Mouse (Mus musculus): ENCODE data around the gene Cmtm2a. TPM values are rescaled to one million over a fixed set of nuclear protein-coding genes. Genes with fewer than 3 reads are reported as not detected.

Cmtm2a gene
- polyA plus RNA-seq, 1 experiment: 1,262 TPM

DNA sequence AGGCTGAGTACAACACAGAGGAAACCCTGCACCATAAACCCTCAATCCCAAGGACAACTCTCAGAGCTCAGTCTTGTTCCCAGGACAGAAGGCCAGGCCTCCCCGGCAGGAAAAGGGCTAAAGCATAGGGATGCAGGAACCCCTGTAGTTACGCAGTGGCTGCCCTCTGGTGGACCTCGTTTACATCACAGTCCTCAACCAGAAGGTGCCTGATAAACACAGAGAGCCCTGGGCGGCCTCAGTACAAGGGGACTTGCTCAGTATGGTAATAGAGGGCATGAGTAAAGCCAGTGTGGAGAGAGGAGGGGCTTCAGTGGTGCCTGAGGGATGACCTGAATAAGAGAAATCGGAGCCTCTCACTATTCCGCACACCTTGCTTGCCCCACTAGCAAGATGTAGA is 58.4 kb downstream of the Cmtm2a start:
- Histone ChIP-seq H3K27ac (ENCODE audit: control insufficient read depth, insufficient read depth, low read depth, low read length) (no peak overlapping the region), H3K36me3 (ENCODE audit: control insufficient read depth, insufficient read depth, low read length) (no peaks in the 10 kb centered on the region; the same call in 1 of the 2 replicates), H3K4me1 (ENCODE audit: control insufficient read depth, insufficient read depth, low read length) (no peaks in the 10 kb centered on the region), H3K27me3 (ENCODE audit: control insufficient read depth, insufficient read depth, low read length) (no peaks in the 10 kb centered on the region), H3K4me3 (ENCODE audit: control insufficient read depth, low read depth, low read length) (no peak overlapping the region)
- no peak for TF ChIP-seq POLR2A (IDR thresholded peaks at IDR 0.05; ENCODE audit: control insufficient read depth, low read depth, low read length)
- no peak for TF ChIP-seq CTCF (IDR thresholded peaks at IDR 0.05; ENCODE audit: control insufficient read depth, insufficient read depth, insufficient replicate concordance, low read depth, low read length)

DNA sequence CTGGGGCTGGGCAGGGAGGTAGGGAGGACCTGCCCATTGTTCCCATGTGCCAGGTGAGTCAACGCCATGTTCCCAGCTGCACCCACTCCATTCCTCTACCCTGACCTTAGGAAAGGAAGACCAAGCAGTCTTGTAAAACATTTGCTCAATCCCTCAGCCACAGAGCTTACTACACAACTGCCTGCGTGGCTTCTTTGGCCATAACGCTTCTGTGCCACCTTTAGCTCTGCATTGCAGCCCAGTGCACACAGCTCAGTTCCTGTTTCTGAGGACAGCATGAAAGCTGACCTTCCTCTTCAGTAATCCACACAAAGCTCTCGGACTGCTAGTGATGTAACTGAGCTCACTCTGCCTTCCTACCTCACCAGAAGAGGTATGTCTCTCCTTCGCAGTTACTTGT is 60.1 kb downstream of the Cmtm2a start:
- Histone ChIP-seq H3K27me3 (ENCODE audit: control insufficient read depth, insufficient read depth, low read length) (no peaks in the 10 kb centered on the region), H3K27ac (ENCODE audit: control insufficient read depth, insufficient read depth, low read depth, low read length) (no peak overlapping the region), H3K36me3 (ENCODE audit: control insufficient read depth, insufficient read depth, low read length) (no peaks in the 10 kb centered on the region; the same call in 1 of the 2 replicates), H3K4me3 (ENCODE audit: control insufficient read depth, low read depth, low read length) (no peak overlapping the region), H3K4me1 (ENCODE audit: control insufficient read depth, insufficient read depth, low read length) (no peaks in the 10 kb centered on the region)
- no peak for TF ChIP-seq CTCF (IDR thresholded peaks at IDR 0.05; ENCODE audit: control insufficient read depth, insufficient read depth, insufficient replicate concordance, low read depth, low read length)
- TF ChIP-seq POLR2A (IDR thresholded peaks at IDR 0.05; ENCODE audit: control insufficient read depth, low read depth, low read length): no peak

DNA sequence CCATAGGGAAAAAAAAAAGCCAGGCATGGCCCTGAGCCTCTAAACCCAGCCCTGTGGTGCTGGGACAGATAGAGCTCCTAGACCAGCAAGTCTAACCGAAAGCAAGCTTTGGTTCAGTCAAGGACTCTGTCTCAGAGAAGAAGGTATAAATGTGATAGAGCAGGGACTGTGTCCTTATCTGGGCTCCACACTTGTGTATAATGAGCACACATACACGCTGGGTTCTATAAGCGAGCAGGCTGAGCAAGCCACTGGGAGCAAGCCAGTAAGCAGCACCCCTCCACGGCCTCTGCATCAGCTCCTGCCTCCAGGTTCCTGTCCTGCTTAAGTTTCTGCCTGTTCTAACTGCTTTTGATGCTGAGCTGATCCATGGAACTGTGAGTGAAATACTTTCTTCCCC is 60.9 kb downstream of the Cmtm2a start:
- H3K4me1 ChIP-seq (ENCODE audit: control insufficient read depth, insufficient read depth, low read length): no peaks in the 10 kb centered on the region
- no peaks in the 10 kb centered on the region for H3K27me3 ChIP-seq (ENCODE audit: control insufficient read depth, insufficient read depth, low read length)
- TF ChIP-seq POLR2A (IDR thresholded peaks at IDR 0.05; ENCODE audit: control insufficient read depth, low read depth, low read length): no peak
- H3K27ac ChIP-seq (ENCODE audit: control insufficient read depth, insufficient read depth, low read depth, low read length): no peak overlapping the region
- no peak overlapping the region for H3K4me3 ChIP-seq (ENCODE audit: control insufficient read depth, low read depth, low read length)
- no peaks in the 10 kb centered on the region; the same call in 1 of the 2 replicates for H3K36me3 ChIP-seq (ENCODE audit: control insufficient read depth, insufficient read depth, low read length)

Other genes starting within 250 kb of the Cmtm2a start
- gene Cdh5, start 191.6 kb downstream of the Cmtm2a start, polyA plus RNA-seq (2012; rRNA removed): 3.0 and 3.7 TPM in 2 replicates
- gene Bean1, start 122.7 kb downstream of the Cmtm2a start, polyA plus RNA-seq (2012; rRNA removed): 21.7 and 25.4 TPM in 2 replicates
- 10.6 and 11.1 TPM in 2 replicates for gene Tk2, start 44.6 kb downstream of the Cmtm2a start, polyA plus RNA-seq (2012; rRNA removed)
- 133 and 164 TPM in 2 replicates for gene Cklf, start 42.3 kb downstream of the Cmtm2a start, polyA plus RNA-seq (2012; rRNA removed)
- 52.5 and 57.0 TPM in 2 replicates for gene Gm45711, start 16.9 kb upstream of the Cmtm2a start, polyA plus RNA-seq (2012; rRNA removed)
- gene Cmtm1, start 17.0 kb upstream of the Cmtm2a start, polyA plus RNA-seq (2012; rRNA removed): 14.7 TPM in 2 replicates
- not detected in 2 replicates for gene Gm11020, start 28.4 kb upstream of the Cmtm2a start, polyA plus RNA-seq (2012; rRNA removed)
- gene Cmtm2b, start 29.0 kb upstream of the Cmtm2a start, polyA plus RNA-seq (2012; rRNA removed): 658 and 900 TPM in 2 replicates
- 12.9 and 14.9 TPM in 2 replicates for gene Cmtm3, start 46.2 kb upstream of the Cmtm2a start, polyA plus RNA-seq (2012; rRNA removed)
- gene Cmtm4, start 102.6 kb upstream of the Cmtm2a start, polyA plus RNA-seq (2012; rRNA removed): 2.0 and 2.2 TPM in 2 replicates
- 61.1 and 64.6 TPM in 2 replicates for gene Dync1li2, start 149.9 kb upstream of the Cmtm2a start, polyA plus RNA-seq (2012; rRNA removed)
- gene Terb1, start 216.7 kb upstream of the Cmtm2a start, polyA plus RNA-seq (2012; rRNA removed): 5.6 and 6.7 TPM in 2 replicates
- gene Nae1, start 241.5 kb upstream of the Cmtm2a start, polyA plus RNA-seq (2012; rRNA removed): 15.9 and 26.0 TPM in 2 replicates
- gene Car7, start 241.5 kb upstream of the Cmtm2a start, polyA plus RNA-seq (2012; rRNA removed): 5.4 and 7.1 TPM in 2 replicates

Measured in testis, adult 2 months (tissue).